Mouse (Mus musculus) kidney, postnatal 10 days (tissue): ENCODE results near the gene Prim2.

Source experiments
- DNase-seq: peaks from one replicate; pipeline ENCODE4 v3.0.0; 2021; ENCODE audit warnings: mixed read lengths

The Prim2 gene

GRCm38 (mm10) chr1:33669708-33670141 lies at the start of gene Prim2:
Gene Prim2, minus strand, starts transcription at chr1:33669795.
- DNase-seq = peak; percentile 94

DNA sequence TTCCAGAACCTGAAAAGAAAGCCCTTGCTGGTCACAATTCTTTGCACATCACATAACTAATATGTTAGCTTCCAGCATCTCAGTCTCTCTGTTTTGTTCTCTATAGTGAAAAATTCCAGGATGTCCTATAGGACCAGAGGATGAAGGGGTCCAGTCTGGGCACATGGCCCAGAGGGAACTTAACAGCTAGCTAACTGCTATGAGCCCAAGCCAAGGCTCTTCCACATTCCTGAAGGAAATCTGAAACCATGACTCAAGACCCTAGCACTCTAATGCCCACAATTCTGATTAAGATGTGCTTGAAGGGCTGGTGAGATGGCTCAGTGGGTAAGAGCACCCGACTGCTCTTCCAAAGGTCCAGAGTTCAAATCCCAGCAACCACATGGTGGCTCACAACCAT lies 48.0 kb upstream of the Prim2 start:
- no peak for DNase-seq

- no peak for DNase-seq
Observed at GRCm38 (mm10) chr1:33714796-33715195, 45.2 kb upstream of the Prim2 start.

DNA sequence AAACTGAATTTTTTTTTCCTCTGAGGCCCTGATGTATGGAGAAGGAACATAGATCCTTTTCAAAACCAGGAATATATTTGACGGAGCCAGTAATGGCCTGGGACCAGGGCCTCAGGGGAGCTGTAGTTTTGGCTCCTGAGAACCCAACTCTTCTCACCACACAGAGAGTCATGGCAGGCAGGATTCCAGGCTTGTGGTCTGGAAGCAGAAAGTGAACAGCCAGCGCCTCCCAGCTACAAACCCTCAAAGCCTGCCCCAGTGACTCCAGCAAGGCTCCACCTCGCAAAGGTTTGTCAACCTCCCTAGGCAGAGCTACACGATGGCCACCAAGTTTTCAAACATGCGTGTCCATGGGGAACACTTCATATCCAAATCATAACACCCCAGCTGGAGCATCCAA lies 42.4 kb upstream of the Prim2 start:
- no peak for DNase-seq

DNA sequence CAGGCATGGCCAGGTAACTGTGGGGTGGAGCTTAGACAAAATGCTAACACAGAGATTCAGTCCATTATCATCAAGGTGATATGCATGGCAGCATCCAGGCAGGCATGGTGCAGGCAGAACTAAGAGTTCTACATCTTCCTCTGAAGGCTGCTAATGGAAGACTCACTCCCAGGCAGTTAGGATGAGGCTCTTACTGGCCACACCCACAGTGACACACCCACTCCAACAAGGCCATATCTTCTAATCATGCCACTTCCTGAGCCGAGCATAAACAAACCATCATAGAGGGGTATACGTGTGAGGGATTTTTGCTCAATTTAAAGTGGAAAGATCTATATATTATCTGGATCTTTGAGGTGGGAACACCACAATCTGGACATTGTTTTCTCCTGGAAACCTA lies 40.0 kb upstream of the Prim2 start:
- no peak for DNase-seq

DNA sequence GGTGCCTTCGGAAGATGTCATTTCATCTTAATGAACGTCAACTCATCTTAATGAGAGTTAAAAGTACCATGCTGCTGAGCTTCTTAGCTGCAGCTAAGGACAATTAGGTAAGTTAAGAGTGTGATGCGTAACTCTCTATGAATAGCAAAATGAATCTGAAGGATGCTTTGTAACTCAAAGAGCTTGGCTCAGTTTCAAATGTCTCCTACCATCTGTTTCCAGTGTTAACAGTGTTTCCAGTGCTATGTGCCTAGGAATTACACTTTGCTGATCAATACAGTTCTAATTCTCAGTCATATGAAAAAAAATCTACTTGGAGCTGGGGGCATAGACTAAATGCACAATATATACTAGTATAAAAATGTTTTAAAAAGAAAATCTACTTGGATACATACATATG lies 31.6 kb upstream of the Prim2 start:
- DNase-seq = no peak

GRCm38 (mm10) chr1:33696016-33696415 lies 26.4 kb upstream of the Prim2 start:
- DNase-seq = no peak

DNA sequence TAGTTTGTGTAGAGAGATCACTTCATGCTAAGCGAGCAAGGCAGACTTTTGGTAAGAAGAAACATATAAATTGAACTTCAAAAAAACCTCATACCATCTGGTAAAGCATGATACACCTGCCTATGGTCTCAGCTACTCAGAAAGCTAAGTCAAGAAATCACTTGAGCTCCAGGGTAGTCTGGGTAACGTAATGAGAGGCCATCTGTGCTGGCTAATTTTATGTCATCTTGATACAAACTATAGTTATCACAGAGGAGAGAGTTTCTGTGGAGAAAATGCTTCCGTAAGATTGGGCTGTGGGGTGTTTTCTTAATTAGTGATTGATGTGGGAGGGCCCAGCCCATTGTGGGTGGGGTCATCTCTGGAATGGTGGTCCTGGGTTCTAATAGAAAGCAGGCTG lies 24.3 kb upstream of the Prim2 start:
- DNase-seq = no peak

DNA sequence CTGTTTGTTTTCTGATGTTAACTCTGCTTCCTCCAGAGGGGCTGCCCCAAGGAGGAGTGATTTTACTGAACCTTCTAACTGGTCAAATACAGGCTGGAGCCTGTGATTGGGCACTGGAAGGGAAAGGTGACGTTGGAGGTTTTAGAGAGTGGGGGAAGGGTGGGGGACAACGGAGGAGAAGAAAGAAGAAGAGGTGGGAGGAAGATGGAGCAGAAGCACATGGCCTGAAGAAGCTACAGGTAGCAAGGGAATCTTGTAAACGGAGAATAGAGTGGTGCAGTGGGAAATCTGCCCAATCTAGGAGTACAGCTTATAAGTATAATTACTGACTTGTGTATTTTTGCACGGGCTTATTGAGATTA lies 20.5 kb upstream of the Prim2 start:
- no peak for DNase-seq

GRCm38 (mm10) chr1:33689446-33690086 lies 20.0 kb upstream of the Prim2 start:
- DNase-seq = no peak

DNA sequence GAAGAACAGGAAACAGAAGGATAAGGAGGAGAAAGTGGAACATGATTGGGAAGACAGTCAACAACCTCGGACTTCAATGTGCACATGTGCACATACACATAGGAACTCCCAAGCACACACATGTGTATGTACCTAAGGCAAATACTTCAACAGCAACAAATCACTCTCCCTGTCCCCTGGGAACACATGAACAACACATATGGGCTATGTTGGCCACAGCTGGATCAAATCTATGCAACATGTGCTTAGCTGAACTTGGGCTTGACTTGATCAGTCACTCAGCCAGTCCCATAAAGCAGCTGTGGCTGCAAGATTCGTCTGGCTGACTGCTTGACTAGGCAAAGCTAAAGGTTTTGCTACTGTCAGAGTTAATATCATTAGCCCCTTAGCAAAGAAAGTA lies 19.2 kb upstream of the Prim2 start:
- no peak for DNase-seq

DNA sequence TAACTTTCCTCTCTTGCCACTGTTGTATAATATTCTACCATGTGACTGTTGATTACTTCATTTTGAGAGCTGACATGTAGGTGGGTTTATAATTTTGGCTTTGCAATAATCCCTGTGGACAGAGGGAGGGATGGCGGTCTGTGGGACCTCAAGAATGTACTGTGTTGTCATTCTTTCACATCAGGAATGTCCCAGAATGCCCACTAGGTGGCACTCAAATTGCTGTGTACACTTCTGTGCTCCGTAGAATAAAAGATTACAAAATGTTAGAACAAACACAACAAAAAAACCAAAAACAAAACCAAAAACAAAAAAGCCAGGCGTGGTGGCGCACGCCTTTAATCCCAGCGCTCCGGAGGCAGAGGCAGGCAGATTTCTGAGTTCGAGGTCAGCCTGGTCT lies 14.9 kb upstream of the Prim2 start:
- peak; percentile 60 for DNase-seq

GRCm38 (mm10) chr1:33680890-33681289 lies 11.3 kb upstream of the Prim2 start:
- no peak for DNase-seq

GRCm38 (mm10) chr1:33680435-33680834 lies 10.8 kb upstream of the Prim2 start:
- no peak for DNase-seq

- no peak for DNase-seq
Observed at GRCm38 (mm10) chr1:33673158-33673960, 3.8 kb upstream of the Prim2 start.

DNA sequence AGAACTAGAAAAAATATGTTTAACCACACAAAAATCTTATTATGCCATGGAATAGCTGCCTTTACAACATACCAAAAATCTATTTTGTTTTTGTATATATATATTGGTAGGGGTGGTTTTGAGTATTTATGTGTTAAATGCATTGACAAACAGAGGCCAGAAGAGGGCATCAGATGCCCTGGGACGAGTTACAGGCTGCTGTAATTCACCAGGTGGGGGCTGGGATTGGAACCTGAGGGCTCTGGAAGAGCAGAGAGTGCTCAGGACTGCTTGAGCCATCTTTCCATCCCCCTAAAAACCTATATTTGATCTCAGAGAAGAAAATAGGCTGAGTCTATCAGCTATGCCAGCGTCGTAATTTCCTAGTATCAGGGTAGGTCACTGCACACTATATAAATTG lies 2.9 kb upstream of the Prim2 start:
- DNase-seq = peak; percentile 54

DNA sequence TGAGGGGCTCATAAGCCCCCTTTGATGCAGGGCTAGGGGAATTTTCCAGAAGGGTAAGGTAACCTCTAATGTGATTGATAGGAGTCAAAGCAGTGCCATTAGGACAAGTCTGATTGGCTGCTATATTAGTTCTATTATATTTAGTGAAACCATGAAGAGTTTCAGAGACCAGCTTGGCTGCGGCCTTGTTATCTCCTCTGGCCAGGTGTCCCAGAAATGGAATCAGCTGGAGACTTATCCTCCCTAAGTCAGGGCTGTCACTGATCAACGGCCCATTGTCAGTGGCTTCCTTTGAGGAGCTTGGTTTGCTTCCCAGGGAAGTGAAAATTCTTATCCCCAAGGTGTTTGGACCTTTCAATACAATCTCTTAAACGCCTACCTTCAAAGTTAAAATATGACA lies 2.5 kb upstream of the Prim2 start:
- no peak for DNase-seq

DNA sequence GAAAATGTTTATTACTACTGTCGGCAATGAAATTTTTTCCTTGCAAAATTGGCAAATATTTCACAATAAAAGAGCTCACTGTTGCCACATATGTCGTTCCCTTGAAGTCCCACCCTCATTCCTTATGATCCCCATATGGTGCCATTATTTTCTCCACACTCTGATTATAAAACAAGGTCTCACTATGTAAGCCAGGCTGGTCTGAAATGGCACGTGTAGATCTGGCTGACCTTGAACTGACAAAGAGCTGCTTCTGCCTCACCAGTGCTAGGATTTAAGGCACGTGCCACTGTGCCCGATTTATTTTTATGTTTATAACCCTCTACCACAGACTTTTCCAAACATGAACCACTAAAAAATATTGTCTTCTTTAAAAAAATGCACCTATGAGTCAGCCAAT lies 1.8 kb upstream of the Prim2 start:
- no peak for DNase-seq

DNA sequence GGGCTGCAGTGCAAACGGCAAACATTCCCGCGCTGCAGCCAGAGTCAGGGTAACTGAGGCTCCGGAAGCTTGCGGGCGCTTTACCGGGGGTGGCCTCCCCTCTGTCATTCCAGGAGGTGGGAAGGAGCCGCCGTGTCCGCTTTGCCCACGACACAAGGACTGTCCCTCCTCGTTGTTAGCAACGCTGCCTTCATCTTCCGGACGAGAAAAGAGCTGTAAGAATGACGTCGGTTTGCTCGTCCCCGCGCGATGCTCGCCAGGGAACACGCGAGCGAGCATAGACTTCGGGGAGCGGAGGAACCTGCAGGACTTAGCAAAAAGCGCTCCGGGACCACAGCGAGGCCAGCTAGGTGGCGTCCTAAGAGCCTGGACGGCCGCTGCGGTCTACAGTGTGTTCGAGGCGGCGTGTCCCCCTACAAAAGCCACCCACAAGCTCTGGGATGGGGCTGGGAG lies 595 bp upstream of the Prim2 start:
- peak; percentile 73 for DNase-seq

GRCm38 (mm10) chr1:33663605-33664117 lies 5.9 kb downstream of the Prim2 start:
- no peak for DNase-seq

- peak; percentile 25 for DNase-seq
Observed at GRCm38 (mm10) chr1:33663163-33663562, 6.4 kb downstream of the Prim2 start.

- DNase-seq = no peak
Observed at GRCm38 (mm10) chr1:33658302-33658701, 11.3 kb downstream of the Prim2 start.

DNA sequence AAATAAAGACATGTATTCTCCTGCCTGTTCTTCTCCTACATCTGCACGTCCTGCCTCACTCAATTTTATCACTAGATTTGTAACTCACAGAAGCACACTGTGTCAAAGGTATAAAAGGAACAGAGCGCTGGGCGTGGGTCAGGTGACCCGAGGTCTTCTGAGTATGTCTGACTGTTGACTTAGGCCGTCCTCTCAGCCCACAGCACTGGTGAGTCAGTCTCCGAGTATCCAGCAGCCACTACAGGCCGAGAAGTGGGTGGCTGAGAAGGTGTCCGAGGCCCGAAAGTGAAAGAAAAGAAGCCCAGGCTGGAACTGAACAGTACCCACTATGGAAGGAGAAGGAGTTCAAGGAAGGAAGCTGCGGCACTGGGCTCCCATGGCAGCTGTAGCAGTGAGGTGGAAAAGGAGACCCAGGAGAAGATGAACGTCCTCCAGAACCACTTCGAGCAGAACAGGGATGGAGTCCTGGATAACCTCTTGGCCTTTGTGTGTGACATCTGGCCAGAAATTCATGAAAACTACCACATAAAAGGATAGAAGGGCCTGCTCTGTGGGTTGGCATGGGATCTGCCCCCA lies 11.9 kb downstream of the Prim2 start:
- DNase-seq = no peak

GRCm38 (mm10) chr1:33650875-33651274 lies 18.7 kb downstream of the Prim2 start:
- no peak for DNase-seq
